Mouse (Mus musculus) stomach, embryonic 16.5 days (tissue): ENCODE data around the gene Myh9. TPM values are rescaled to one million over a fixed set of nuclear protein-coding genes. Genes with fewer than 3 reads are reported as not detected.

Experiments used
- ATAC-seq: fragments of 200-750 bp; cut with Nextera tagmentation; 2 replicates; pipeline ENCODE4 v1.8.0; 2017; ENCODE audit warnings: moderate number of reproducible peaks, moderate TSS enrichment; ENCODE audit not compliant: insufficient read depth, low FRiP score
- H3K27ac ChIP-seq: fragments of 300-500 bp; sonication (generic); 2 replicates; pipeline ENCODE4 v1.5.1; 2014; ENCODE audit warnings: low read length
- H3K27me3 ChIP-seq: fragments of 300-500 bp; sonication (generic); 2 replicates; pipeline ENCODE4 v1.6.1; 2014; ENCODE audit warnings: low read length, control low read depth, mixed read lengths; ENCODE audit not compliant: control insufficient read depth, insufficient read depth
- H3K36me3 ChIP-seq: fragments of 300-500 bp; sonication (generic); 2 replicates; pipeline ENCODE4 v1.6.1; 2014; ENCODE audit warnings: low read length; ENCODE audit not compliant: control insufficient read depth, insufficient read depth
- H3K4me1 ChIP-seq: fragments of 300-500 bp; sonication (generic); 2 replicates; pipeline ENCODE4 v1.6.1; 2014; ENCODE audit warnings: low read length, control low read depth, mixed read lengths; ENCODE audit not compliant: control insufficient read depth, insufficient read depth
- H3K4me2 ChIP-seq: fragments of 300-500 bp; sonication (generic); 2 replicates; pipeline ENCODE4 v1.6.1; 2014; ENCODE audit warnings: low read depth, low read length, mixed read lengths
- H3K4me3 ChIP-seq: fragments of 300-500 bp; sonication (generic); replicated peaks from 2 replicates; pipeline ENCODE4 v1.5.1; 2014; ENCODE audit warnings: mild to moderate bottlenecking, low read length
- H3K9ac ChIP-seq: fragments of 300-500 bp; sonication (generic); 2 replicates; pipeline ENCODE4 v1.6.1; 2014; ENCODE audit warnings: low read length
- H3K9me3 ChIP-seq: fragments of 300-500 bp; sonication (generic); replicated peaks from 2 replicates; pipeline ENCODE4 v1.6.1; 2016; ENCODE audit warnings: low read length, control low read depth; ENCODE audit not compliant: control insufficient read depth
- WGBS: fragments of 180-500 bp; shearing (Covaris S2); extraction: QIAGEN DNeasy Blood & Tissue Kit; methylation state at CpG from one replicate; pipeline ENCODE4 v1.1.7; 2014; 5-methylcytosine and 5-hydroxymethylcytosine counted together
- polyA plus RNA-seq: library from polyadenylated mRNA; unstranded; fragments of >200 nt; fragmentation: Nextera tagmentation; extraction: Ambion mirVana; gene quantifications from 2 replicates; pipeline ENCODE4 v1.2.1, GENCODE M21; 2015

Myh9 gene
- polyA plus RNA-seq, 1 experiment from 2014 or later: 54.5 TPM

DNA sequence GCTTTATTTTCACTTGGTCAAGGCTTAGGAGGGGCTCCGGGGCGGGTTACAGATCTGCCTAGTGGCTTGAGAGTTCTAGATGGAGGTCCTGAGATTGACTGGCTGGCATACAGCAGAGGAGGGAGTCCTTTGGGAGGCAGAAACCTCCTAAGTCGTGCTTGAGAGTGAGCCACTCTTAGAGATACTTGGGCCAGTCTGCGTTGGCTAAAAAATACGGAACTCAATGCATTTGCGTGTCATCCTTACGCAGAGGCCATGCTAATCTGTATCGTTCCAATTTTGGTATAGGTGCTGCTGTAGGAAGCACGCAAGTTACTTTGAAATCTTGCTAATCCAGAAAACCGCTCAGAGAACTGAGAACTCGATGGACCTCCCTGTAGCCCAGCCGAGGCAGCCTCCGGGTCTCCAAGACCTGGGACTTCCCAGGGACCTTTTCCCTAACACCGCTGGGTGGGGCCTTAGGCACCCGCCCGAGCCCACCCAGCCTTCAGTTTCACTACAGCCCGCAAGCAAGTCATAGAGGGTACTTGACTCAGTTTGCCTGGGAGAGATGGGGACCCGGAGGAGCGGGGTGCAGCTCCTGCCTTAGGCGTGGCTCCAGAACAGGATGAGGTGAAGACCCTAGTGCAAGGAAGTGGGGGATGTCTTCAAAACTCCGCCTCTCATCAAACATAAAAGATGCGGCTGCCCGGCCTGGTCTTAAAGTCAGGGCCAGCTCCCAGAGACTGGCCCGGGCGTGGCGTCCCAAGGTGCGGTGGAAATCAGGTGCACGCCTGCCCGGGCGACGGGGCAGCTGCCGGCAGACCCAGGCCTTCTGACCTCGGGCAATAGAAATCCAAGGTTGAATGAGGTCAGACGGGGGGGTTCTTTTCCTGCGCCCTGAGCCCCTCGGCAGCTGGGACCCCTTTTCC, 1.3 kb downstream of the Myh9 start:
- Histone ChIP-seq H3K4me2 (peak overlapping the region; percentile 80), H3K4me3 (peak overlapping the region; percentile 98), H3K27me3 (no peaks in the 10 kb centered on the region), H3K27ac (peak overlapping the region; percentile 98), H3K36me3 (no peaks in the 10 kb centered on the region), H3K9ac (peak overlapping the region; percentile 97), H3K9me3 (no peaks in the 10 kb centered on the region), H3K4me1 (peaks cover 42% of the 10 kb centered on the region)
- no peak for ATAC-seq
- 3% methylated on average over 36 of the region's 36 CpGs for WGBS

DNA sequence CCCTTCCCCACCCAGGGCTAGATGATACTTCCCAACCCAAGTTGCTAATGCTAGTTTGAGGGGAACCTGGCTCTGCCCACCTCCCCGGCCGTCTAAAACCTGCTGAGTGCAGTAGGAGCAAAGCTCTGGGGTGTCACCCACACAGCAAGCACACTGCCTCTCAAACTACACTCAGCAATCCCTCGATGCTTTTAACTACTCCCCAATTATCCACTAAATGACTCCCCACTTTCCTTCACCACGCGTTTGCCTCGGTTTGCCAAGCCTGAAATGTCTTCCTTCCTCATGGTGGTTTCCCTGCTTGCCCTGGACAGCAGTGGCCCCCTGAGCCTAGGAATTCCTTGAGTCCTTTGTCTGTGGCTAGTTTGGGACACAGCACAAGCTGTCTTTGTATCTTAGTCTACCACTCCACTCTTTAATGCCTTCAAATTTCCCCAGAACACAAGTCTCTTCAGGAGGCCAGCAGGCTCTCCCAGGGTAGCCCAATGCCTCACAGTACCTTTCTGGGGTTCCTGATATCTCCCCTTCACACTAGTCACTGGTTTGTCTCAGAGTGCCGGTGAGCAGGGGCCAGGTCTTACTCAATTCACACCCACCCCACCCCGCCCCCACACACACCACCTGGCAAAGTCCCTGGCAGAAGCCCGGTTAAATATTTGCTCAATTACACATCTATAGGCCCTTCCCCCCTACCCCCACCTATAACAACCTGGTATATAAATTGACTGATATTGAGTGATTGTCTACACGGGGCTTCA, 2.3 kb downstream of the Myh9 start:
- Histone ChIP-seq H3K27me3 (no peaks in the 10 kb centered on the region), H3K4me1 (peaks cover 52% of the 10 kb centered on the region), H3K9me3 (no peaks in the 10 kb centered on the region), H3K27ac (peak overlapping the region; percentile 98), H3K4me2 (peak overlapping the region; percentile 80), H3K36me3 (no peaks in the 10 kb centered on the region), H3K4me3 (peak overlapping the region; percentile 98), H3K9ac (peak overlapping the region; percentile 97)
- 13% methylated on average over 10 of the region's 10 CpGs for whole genome bisulfite sequencing
- ATAC-seq: no peak

DNA sequence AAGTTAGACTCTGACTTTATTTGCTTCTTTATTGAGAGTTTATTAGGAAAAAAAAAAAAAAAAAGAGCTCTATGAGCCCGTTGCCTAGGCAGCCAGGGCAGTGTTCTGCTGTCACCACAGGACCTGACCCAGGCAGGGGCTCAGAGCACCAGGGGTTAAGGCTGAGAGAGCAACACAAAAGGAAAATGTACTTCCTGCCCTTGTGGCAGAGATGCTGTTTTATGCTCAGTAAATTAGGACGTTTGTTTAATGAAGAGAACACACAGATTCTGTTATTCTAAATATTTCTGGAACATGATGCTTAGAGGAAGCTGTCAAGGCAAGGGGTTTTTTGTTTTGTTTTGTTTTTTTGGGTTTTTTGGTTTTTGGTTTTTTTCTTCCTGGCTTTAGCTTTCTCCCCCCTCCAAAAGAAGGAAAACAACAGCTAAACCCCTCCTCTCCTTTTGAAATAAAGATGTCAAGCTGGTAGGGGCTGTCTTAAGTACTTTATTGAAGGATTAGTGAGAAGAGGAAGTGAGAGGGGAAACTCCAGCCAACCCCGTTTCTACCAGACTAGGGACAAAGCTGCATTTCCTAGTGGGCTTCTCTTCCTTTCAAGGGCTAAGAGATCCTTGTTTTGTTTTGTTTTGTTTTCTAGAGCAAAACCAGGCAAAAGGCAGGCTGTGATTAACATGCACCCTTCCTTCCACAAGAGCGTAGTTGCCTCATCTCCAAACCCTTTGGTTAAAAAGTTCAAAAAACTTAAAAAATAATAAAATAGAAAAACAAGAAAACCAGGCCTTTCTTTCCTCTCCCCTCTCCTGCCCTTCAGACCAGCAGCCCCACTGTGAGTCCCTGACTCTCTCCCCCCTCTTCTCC, 3.2 kb downstream of the Myh9 start:
- Histone ChIP-seq H3K36me3 (no peaks in the 10 kb centered on the region), H3K27me3 (no peaks in the 10 kb centered on the region), H3K9me3 (no peaks in the 10 kb centered on the region), H3K4me3 (peak overlapping the region; percentile 98), H3K4me1 (peaks cover 62% of the 10 kb centered on the region), H3K4me2 (peak overlapping the region; percentile 80), H3K27ac (peak overlapping the region; percentile 98), H3K9ac (peak overlapping the region; percentile 97)
- 15% methylated on average over 4 of the region's 4 CpGs for WGBS
- ATAC-seq: no peak

DNA sequence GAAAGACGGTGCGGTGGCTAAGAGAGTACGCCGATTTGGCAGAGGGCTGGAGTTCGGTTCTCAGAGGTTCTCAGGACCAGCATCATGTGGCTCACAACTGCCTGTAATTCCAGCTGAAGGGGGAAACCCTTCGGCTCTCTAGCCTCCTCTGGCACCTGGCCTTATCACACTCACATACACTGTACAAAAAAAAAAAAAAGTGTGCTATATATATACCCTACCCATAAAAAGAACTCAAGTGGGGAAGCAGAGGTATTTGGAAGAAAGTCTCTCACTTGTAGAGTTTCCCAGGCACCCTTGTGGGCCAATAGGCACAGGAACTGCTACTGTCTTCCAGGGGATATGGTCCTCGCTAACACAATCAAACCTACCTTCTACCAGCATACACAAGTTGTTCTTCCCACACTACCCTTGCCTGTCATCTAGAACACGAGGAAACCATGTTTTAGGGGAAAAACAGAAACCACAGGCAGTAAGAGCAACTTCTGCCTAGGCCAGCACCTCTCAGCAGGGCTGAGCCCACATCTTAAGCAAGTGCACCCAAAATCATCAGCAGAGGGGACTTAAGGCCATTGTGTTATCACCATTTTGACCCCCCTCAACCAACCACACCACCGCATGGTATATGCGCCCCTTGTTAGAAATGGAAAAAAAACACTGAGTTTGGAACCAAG, 4.4 kb downstream of the Myh9 start:
- peak overlapping the region; percentile 98 for H3K27ac ChIP-seq
- no peaks in the 10 kb centered on the region for H3K9me3 ChIP-seq
- no peaks in the 10 kb centered on the region for H3K27me3 ChIP-seq
- WGBS: 60% methylated on average over 10 of the region's 10 CpGs
- H3K4me3 ChIP-seq: peak overlapping the region; percentile 98
- peak overlapping the region; percentile 54 for H3K9ac ChIP-seq
- H3K36me3 ChIP-seq: no peaks in the 10 kb centered on the region
- ATAC-seq: no peak
- peaks cover 65% of the 10 kb centered on the region for H3K4me1 ChIP-seq
- H3K4me2 ChIP-seq: peak overlapping the region; percentile 80

DNA sequence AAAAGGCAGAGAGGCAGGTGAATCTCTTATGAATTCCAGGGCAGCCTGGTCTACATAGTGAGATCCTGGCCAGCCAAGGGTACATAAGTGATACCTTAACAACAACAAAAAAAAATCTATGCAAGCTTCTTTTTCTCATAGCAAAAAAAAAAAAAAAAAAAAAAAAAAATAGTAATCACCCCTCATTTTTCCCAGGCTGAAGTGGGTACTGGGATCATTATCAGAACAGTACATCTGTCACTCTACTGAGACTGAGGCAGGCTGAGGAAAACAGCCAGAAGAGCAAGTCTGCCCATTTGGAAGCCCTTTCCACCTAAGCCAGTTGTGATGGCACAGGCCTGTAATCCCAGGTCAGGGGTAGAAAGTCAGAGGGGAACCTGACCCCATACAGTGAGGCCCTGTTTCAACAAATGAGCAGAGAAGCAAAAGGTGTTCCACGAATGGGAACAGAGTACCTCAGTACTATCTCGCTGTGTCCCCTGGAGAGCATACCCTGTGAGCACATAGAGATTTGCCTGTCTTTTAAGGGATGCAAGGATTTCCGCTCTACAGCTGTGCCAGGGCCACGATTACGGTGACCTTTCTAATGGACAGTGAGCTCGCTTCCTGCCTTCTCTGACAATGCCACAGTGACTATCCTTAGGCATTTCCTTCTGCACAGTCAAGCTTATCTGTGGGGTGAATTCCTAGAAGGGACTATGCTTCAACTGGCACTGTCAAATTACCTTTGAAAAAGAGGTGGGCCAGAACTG, 5.1 kb downstream of the Myh9 start:
- no peak for ATAC-seq
- Histone ChIP-seq H3K4me3 (peak overlapping the region; percentile 98), H3K9me3 (no peaks in the 10 kb centered on the region), H3K27me3 (no peaks in the 10 kb centered on the region), H3K4me2 (peak overlapping the region; percentile 80), H3K27ac (peak overlapping the region; percentile 98), H3K9ac (peak overlapping the region; percentile 61), H3K4me1 (peaks cover 72% of the 10 kb centered on the region), H3K36me3 (no peaks in the 10 kb centered on the region)
- WGBS: 53% methylated on average over 6 of the region's 6 CpGs

DNA sequence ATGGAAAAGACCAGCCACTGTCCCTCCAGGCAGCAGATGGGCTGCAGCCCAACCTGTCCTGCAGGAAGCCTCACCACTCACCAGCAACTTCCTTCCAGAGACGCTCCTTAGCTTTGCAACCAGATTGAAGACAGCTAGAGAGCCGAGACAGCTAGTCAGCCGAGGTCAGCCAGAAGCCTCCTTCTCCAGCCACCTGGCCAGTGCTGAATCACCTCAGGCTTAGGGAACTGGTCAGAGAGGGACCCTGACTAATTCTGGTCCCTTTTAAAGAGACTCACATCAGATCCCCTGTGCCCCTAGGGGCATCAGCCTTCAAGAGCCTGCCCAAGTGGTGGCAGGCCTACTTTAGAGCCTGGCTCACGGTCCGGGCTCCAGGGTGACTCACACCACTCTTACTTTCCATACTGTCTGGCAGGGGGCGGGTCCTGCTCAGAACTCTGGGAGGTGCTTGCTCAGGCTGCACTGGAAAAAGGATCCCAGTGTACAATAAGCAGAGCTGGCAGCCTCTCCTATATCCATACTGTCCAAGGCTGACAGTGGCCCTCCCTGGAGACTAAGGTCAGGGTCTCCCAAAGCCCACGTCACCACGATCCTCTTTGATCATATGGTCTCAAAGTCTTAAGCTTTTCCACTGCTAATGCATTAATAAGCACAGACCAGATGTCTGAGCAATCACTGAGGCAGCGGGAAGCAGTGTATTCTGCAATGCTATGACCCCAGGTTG, 5.9 kb downstream of the Myh9 start:
- Histone ChIP-seq H3K4me1 (peaks cover 80% of the 10 kb centered on the region), H3K36me3 (no peaks in the 10 kb centered on the region), H3K27ac (peak overlapping the region; percentile 98), H3K4me2 (peak overlapping the region; percentile 80), H3K9me3 (no peaks in the 10 kb centered on the region), H3K4me3 (peak overlapping the region; percentile 15; the same call in 1 of the 2 replicates), H3K27me3 (no peaks in the 10 kb centered on the region), H3K9ac (peak overlapping the region; percentile 61)
- 18% methylated on average over 9 of the region's 9 CpGs for WGBS
- peak; percentile 79 for ATAC-seq

DNA sequence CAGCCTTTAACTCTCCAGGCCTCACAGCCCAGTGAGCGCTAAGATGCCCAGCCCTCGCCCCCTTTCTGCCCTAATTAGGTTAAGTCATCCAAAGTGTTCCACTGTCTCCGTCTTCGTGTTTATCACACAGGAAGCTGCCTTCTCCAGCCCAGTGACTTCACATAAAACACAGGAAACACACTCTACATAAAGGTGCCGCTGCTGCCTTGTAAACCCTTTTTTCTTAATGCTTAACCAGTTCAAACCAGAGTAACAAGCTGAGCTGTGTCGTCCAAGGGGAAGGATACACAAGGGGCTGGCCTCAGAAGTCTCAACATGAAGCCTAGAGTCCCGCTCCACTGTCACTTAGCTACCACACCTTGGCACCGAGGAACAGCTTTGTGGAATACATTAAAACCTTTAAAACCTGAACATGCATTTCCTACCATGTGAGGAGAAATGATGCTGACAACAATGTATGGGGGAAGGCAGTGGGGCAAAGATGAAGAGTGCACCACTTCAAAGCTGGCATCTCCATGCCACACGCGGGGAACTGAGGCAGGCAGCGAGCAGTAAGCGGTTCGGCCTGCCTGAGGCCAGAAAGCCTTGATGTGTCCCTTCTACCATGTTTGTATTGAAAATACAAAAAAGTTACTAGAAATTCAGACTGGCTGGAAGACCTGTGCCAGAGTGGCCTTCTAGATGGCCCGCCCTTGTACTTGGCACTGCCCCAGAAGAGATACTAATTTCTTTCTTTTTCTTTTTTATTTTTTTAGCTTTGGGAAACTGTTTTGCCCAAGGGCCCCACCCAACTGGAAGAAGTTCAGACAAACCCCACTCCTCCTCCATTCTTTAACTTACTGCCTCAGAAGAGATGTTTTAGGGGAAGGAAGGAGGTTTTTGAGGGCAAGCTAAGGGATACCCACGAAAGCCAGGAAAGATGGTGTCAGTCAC, 7.4 kb downstream of the Myh9 start:
- H3K9ac ChIP-seq: peak overlapping the region; percentile 33
- peak overlapping the region; percentile 9; the same call in 1 of the 2 replicates for H3K4me2 ChIP-seq
- 66% methylated on average over 15 of the region's 15 CpGs for WGBS
- no peaks in the 10 kb centered on the region for H3K36me3 ChIP-seq
- H3K9me3 ChIP-seq: no peaks in the 10 kb centered on the region
- peaks cover 86% of the 10 kb centered on the region for H3K4me1 ChIP-seq
- peak overlapping the region; percentile 98 for H3K27ac ChIP-seq
- H3K4me3 ChIP-seq: no peak overlapping the region
- no peaks in the 10 kb centered on the region for H3K27me3 ChIP-seq
- ATAC-seq: no peak
